Mouse (Mus musculus) B cell, adult 2 months (primary cell): ENCODE data around the gene Fam57b.

ENCODE experiments used
- DNase-seq, 2 experiments: peaks; one replicate each; pipeline ENCODE4 v3.0.0; 2022

Gene Fam57b

DNA sequence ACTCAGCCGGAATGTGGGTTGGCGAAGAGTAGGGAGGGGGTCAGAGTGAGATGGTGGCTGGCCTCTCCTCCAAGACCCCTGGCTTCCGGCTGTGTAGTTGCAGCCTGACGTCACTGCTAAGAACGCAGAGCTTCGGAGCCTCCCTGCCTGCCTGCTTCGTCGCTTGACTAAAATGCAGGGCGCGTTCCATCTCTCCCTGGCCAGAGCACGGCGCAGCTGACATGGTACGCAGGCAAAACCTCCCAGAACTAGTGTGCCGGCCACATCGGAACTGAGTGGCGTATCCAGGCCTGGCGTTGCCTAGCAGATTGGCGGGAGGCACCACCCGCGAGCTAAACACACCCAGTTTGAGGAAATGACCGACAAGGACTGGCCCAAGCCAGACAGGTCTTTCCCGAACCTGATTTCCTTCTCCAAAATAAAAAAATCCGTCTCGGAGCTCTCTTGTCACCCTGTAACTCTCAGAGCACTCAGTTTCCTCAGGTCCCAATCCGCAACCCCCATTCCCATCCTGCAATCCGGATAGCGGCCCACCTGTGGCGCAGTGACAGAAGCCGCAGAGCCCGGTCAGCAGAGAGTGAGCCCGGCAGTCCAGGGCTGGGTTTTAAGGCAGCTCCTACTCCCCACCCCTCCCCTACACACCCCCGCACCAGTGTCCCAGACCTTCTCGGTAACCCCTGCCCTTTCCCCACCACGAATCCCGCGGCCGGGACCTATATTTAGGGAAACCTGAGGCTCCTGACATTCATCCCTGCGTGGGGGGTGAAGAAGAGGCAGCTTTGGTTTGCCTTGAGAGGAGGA lies 2.2 kb downstream of the Fam57b start:
- DNase-seq = no peak

GRCm38 (mm10) chr7:126800269-126801056 lies 3.0 kb downstream of the Fam57b start:
- DNase-seq = no peak

GRCm38 (mm10) chr7:126801057-126801422 lies 3.6 kb downstream of the Fam57b start:
- no peak for DNase-seq

- DNase-seq = no peak
These were observed 4.8 kb downstream of the Fam57b start for GRCm38 (mm10) chr7:126802134-126802889.

GRCm38 (mm10) chr7:126803181-126803580 lies 5.7 kb downstream of the Fam57b start:
- DNase-seq = no peak

DNA sequence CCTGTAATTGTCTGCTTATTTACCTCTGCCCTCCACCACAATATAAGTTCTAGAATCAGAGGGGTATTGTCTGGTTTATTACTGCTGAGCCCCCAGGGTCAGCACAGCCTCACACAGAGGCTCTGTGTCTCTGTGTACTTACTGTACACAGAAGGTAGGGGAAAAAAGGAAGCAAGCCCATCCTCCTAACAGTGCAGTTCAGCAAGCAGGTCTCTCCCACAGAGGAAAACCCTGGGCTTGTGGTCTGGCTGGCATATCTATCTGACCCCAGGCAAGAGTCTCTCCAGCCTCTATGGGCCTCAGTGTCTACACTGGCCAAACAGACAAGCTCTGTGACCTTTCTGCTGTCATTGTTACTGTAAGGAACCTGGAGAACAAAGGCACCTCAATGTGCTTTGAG lies 6.3 kb downstream of the Fam57b start:
- no peak for DNase-seq

- DNase-seq = no peak
These were observed 9.5 kb downstream of the Fam57b start for GRCm38 (mm10) chr7:126806956-126807355.

DNA sequence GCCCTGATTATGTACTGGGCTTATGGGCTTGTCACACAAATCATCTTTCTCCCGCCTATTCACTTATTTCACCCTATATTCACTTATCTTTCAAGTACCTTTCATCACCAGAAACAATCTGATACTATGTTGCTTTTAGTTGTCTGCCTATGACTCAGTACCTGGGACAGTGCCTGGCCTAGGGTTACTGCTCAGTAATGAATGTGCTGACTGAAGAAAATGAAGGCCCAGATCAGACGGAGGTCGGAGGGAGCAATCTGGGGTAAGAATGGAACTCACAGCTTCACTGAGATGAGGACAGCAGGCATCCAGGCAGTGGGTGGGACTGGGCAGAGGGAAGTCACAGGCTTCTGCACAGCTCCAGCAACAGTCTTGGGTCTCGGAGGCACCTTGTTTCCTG lies 9.9 kb downstream of the Fam57b start:
- DNase-seq = no peak

- DNase-seq = peak; percentile 37 to 38
These were observed 11.4 kb downstream of the Fam57b start for GRCm38 (mm10) chr7:126808703-126809455.

GRCm38 (mm10) chr7:126809723-126810369 lies 12.4 kb downstream of the Fam57b start:
- no peak for DNase-seq

GRCm38 (mm10) chr7:126815726-126816222 lies 18.3 kb downstream of the Fam57b start:
- DNase-seq = no peak

DNA sequence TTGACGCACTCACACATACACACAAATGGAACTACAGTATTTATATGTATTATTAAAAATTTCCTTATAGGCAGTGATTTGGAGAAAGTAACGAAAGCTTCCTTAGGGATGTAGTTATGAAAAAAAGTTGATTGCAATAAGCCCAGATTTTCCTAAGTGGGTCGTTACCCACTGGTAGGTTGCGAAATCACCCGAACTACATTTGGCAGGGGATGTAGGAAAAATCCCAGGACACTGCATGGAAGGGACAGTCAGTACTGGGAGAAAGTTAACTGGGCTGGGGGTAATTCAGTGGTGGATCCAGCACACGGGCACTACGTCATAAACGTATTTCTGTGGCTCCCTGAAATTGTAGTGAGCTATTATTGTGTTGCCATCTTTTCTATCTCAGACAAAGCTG lies 19.0 kb downstream of the Fam57b start:
- no peak for DNase-seq

- DNase-seq = no peak
These were observed 20.1 kb downstream of the Fam57b start for GRCm38 (mm10) chr7:126817595-126817994.

DNA sequence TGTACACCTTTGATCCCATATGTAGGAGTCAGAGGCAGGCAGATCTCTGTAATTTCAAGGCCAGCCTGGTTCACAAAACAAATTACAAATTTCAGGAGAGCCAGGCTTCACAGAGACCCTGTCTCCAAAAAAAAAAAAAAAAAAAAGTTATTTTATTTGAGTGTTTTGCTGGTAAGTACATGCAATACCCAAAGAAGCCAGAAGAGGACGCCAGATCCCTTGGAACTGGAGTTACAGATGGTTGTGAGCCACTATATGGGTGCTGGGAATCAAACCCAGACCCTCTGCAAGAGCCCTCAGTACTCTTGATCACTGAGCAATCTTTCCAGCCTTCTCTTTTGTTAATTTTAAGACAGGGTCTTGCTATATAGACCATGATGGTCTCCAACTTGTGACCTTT lies 21.4 kb downstream of the Fam57b start:
- DNase-seq = no peak

DNA sequence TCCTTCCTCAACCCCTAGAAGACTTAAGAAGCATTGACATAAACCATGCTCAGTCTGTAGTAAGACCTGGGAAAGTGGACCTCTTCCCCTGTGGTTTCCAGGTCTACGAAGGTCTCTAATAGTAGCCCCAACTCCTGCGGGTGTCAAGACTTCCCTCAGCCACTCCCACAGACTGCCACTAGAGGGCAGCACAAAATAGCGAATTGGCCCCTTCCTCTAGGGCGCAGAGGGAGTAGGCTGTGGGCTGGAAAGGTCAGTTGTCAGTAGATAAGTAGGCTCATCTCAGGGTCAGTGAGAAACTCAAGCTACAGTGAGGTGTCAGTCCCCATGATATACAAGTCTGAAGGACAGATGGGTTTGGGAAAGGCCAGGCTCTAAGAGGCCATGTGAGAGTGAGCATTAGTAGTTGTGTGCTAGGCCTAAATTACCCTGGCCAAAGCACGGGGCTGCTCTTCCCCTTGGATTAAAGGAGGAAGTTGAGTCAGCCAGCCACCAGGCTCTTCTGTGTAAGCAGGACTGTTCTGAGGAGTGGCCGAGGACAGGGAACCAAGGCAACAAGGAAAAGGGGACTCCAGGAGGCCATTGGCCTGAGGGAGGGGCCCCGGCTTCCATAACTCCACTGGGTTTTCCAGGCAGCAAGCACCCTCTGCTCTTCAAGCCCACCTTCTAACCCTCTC lies 24.5 kb downstream of the Fam57b start:
- peak; percentile 88 to 90 for DNase-seq

- DNase-seq = no peak
These were observed 25.3 kb downstream of the Fam57b start for GRCm38 (mm10) chr7:126822741-126823140.

DNA sequence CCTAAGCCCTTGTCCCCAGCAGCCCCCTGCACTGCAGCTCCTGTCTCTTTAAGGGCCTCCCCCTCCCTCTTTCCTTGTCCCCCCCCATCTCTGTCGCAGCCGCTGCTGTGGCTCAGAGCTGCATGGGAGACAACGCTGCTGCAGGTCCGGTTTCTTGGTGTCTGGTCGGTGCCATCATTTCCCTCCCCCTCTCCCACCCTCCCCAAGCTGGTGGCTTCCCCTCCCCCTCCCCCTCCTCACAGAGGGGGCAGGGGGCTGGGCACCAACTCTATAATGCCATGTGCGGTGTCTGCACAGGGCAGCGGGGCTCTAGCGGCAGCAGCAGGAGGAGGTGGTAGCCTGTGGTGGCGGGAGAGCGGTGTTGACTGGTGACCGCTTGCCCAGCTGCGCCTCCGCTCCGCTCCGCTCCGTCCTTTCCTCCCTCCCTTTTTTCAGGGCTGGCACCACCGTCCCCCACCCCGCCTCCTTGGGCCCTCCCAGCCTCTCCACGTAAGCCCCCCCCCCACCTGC lies 25.8 kb downstream of the Fam57b start:
- DNase-seq = no peak

GRCm38 (mm10) chr7:126823940-126824339 lies 26.5 kb downstream of the Fam57b start:
- no peak for DNase-seq

DNA sequence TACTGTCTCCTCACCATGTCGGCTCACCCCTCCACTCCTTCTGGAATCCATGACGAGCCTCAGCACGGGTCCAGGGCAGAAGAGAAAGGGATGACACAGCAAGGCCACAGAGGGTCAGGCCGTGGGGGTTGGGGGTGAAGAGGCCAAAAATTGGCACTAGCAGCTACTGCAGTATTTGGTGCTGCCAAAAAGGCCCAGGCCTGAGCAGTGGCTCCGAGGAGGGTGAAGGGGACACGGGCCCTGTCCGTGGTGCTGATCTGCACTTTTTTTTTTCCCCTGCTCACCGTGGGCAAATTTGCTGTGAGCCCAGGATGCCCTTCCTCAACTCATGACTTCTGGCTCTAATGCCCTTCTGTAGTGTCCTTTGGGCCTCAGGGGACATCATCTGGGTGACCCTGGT lies 27.9 kb downstream of the Fam57b start:
- peak in 1 of 2 experiments; percentile 32 for DNase-seq

- DNase-seq = no peak
These were observed 28.5 kb downstream of the Fam57b start for GRCm38 (mm10) chr7:126825952-126826351.

DNA sequence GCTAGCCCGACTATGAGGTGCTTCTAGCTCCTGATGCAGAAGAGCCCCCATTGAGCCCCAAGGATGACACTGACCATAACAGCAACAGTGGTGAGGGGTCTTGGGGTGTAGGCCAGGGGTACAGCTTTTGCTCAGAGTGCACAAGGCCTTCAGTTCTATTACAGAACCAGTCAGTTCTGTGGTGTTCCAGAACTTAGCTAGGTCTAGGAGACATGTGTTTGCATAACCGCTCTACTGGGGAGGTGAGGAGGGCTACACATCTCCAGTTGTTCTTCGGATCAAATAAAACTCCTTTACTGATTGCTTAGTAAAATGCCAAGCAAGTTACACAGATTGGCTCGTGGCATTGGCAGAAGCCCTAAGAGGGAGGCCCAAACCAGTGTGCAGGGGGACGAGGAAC lies 34.1 kb downstream of the Fam57b start, which contains the start of gene 4930451I11Rik:
Gene 4930451I11Rik (minus strand): TSS at position 101 of the 400 bp plus-strand sequence.
- DNase-seq = no peak
